Mouse (Mus musculus): ENCODE measurements around the gene Zfp764.
"Not testable (repeated sequence)": the region's sequence is repeated elsewhere in the genome, so short reads cannot be mapped to it uniquely, and the experiment has no call there.

GRCm38 (mm10) chr7:127404101-127404500, 2.5 kb downstream of the Zfp764 start:
- not testable (repeated sequence) for TF ChIP-seq CTCF (IDR thresholded peaks at IDR 0.05; ENCODE audit: borderline replicate concordance, control insufficient read depth, extremely low read depth, insufficient read depth, low read length, poor library complexity); POLR2A (IDR thresholded peaks at IDR 0.05; ENCODE audit: control insufficient read depth, extremely low read depth, insufficient read depth, low read length, poor library complexity)

All from thymus, adult 2 months (tissue).